Mouse (Mus musculus) thymus, postnatal 10 days (tissue): ENCODE data around the gene Ankrd36.

Experiments
- DNase-seq, 2 experiments: peaks; one replicate each; pipeline ENCODE4 v3.0.0; 2021; ENCODE audit warnings: low spot score in 2 of 2

Ankrd36 gene

GRCm38 (mm10) chr11:5737137-5737536 lies 167.7 kb downstream of the Ankrd36 start:
- DNase-seq: no peak
